Mouse (Mus musculus) MEL (cell line): ENCODE measurements around the gene Selenoh. TPM values are rescaled to one million over a fixed set of nuclear protein-coding genes. Genes with fewer than 3 reads are reported as not detected.

Source experiments
- DNase-seq: peaks from one replicate; pipeline ENCODE4 v3.0.0; 2011; ENCODE audit warnings: low read depth, low spot score
- H3K27ac ChIP-seq: 2 replicates; pipeline ENCODE4 v1.5.1; 2012; ENCODE audit warnings: low read depth, mild to moderate bottlenecking, control low read depth, low read length, moderate library complexity; ENCODE audit not compliant: control insufficient read depth
- H3K27me3 ChIP-seq, 2 experiments: fragments of 150-350 bp in 1 of 2; sonication (generic) in 1 of 2; 2 replicates each; pipeline ENCODE4 v1.6.1; 2012; ENCODE audit warnings: low read length in 2 of 2, mild to moderate bottlenecking in 2 of 2, improper control_type of control experiment in 1 of 2, moderate library complexity in 1 of 2; ENCODE audit not compliant: insufficient read depth in 2 of 2, control insufficient read depth in 1 of 2
- H3K36me3 ChIP-seq, 2 experiments: 2 replicates each; pipeline ENCODE4 v1.6.1; 2012 to 2014; ENCODE audit warnings: low read length in 2 of 2, improper control_type of control experiment in 1 of 2, inconsistent platforms in 1 of 2, mild to moderate bottlenecking in 1 of 2; ENCODE audit not compliant: insufficient read depth in 2 of 2, control insufficient read depth in 1 of 2
- H3K4me1 ChIP-seq, 2 experiments: fragments of 150-350 bp in 1 of 2; sonication (generic) in 1 of 2; 2 replicates each; pipeline ENCODE4 v1.6.1; 2012; ENCODE audit warnings: low read length in 2 of 2, improper control_type of control experiment in 1 of 2, mild to moderate bottlenecking in 1 of 2; ENCODE audit not compliant: insufficient read depth in 2 of 2, control insufficient read depth in 1 of 2
- H3K4me3 ChIP-seq, 2 experiments: fragments of 150-350 bp in 1 of 2; sonication (generic) in 1 of 2; 2 replicates each; pipeline ENCODE4 v1.5.1; 2012; ENCODE audit warnings: low read depth in 2 of 2, low read length in 2 of 2, mild to moderate bottlenecking in 2 of 2, moderate library complexity in 2 of 2, control low read depth in 1 of 2, improper control_type of control experiment in 1 of 2; ENCODE audit not compliant: control insufficient read depth in 1 of 2, insufficient read depth in 1 of 2
- H3K79me2 ChIP-seq: 2 replicates; pipeline ENCODE4 v1.6.1; 2012; ENCODE audit warnings: mild to moderate bottlenecking, low read length, moderate library complexity; ENCODE audit not compliant: control insufficient read depth, poor library complexity, insufficient read depth
- H3K9ac ChIP-seq: 2 replicates; pipeline ENCODE4 v1.6.1; 2012; ENCODE audit warnings: low read depth, mild to moderate bottlenecking, control low read depth, low read length, moderate library complexity; ENCODE audit not compliant: control insufficient read depth, poor library complexity, severe bottlenecking
- H3K9me3 ChIP-seq: fragments of 150-350 bp; sonication (generic); replicated peaks from 2 replicates; pipeline ENCODE4 v1.6.1; 2012; ENCODE audit warnings: mild to moderate bottlenecking, low read length, improper control_type of control experiment, moderate library complexity; ENCODE audit not compliant: insufficient read depth
- CHD1 ChIP-seq: IDR thresholded peaks from 2 replicates; pipeline ENCODE4 v1.6.1; 2012; ENCODE audit warnings: low read depth, mild to moderate bottlenecking, inconsistent platforms, low read length, improper control_type of control experiment
- CTCF ChIP-seq, 3 experiments: IDR thresholded peaks in 2 of 3; conservative IDR thresholded peaks in 1 of 3; 2 replicates each; pipeline ENCODE4 v1.5.1; 2011 to 2012; ENCODE audit warnings: low read length in 3 of 3, low read depth in 2 of 3, mild to moderate bottlenecking in 2 of 3, improper control_type of control experiment in 1 of 3, inconsistent platforms in 1 of 3, mixed read lengths in 1 of 3, moderate library complexity in 1 of 3; ENCODE audit not compliant: control insufficient read depth in 1 of 3, insufficient read depth in 1 of 3, poor library complexity in 1 of 3, severe bottlenecking in 1 of 3
- E2F4 ChIP-seq: IDR thresholded peaks from 2 replicates; pipeline ENCODE4 v1.6.1; 2011; ENCODE audit warnings: low read depth, low read length, improper control_type of control experiment, borderline replicate concordance
- ELF1 ChIP-seq: IDR thresholded peaks from 2 replicates; pipeline ENCODE4 v1.6.1; 2014; ENCODE audit warnings: low read depth, mild to moderate bottlenecking, inconsistent platforms, low read length, improper control_type of control experiment, moderate library complexity
- EP300 ChIP-seq, 2 experiments: IDR thresholded peaks; 2 replicates each; pipeline ENCODE4 v1.6.1; 2011; ENCODE audit warnings: improper control_type of control experiment in 2 of 2, low read length in 2 of 2, low read depth in 1 of 2, mild to moderate bottlenecking in 1 of 2
- ETS1 ChIP-seq: IDR thresholded peaks from 2 replicates; pipeline ENCODE4 v1.6.1; 2012; ENCODE audit warnings: low read depth, mild to moderate bottlenecking, inconsistent platforms, low read length, improper control_type of control experiment, moderate library complexity
- GABPA ChIP-seq: IDR thresholded peaks from 2 replicates; pipeline ENCODE4 v1.6.1; 2012; ENCODE audit warnings: low read depth, mild to moderate bottlenecking, inconsistent platforms, low read length, improper control_type of control experiment, moderate library complexity
- GATA1 ChIP-seq: IDR thresholded peaks from 2 replicates; pipeline ENCODE4 v1.6.1; 2011; ENCODE audit warnings: low read depth, low read length, improper control_type of control experiment
- HCFC1 ChIP-seq: IDR thresholded peaks from 2 replicates; pipeline ENCODE4 v1.6.1; 2012; ENCODE audit warnings: low read depth, mild to moderate bottlenecking, inconsistent platforms, low read length, improper control_type of control experiment, moderate library complexity
- JUND ChIP-seq: IDR thresholded peaks from 2 replicates; pipeline ENCODE4 v1.6.1; 2011; ENCODE audit warnings: low read depth, mild to moderate bottlenecking, improper control_type of control experiment, low read length
- KAT2A ChIP-seq: conservative IDR thresholded peaks from 2 replicates; pipeline ENCODE4 v1.6.1; 2012; ENCODE audit warnings: low read depth, low read length, improper control_type of control experiment, inconsistent platforms
- MAX ChIP-seq: IDR thresholded peaks from 2 replicates; pipeline ENCODE4 v1.6.1; 2011; ENCODE audit warnings: low read length, improper control_type of control experiment
- MAZ ChIP-seq: IDR thresholded peaks from 2 replicates; pipeline ENCODE4 v1.6.1; 2012; ENCODE audit warnings: low read depth, mild to moderate bottlenecking, inconsistent platforms, low read length, improper control_type of control experiment
- MEF2A ChIP-seq: IDR thresholded peaks from 2 replicates; pipeline ENCODE4 v1.6.1; 2014; ENCODE audit warnings: low read depth, mild to moderate bottlenecking, inconsistent platforms, low read length, improper control_type of control experiment; ENCODE audit not compliant: poor library complexity, insufficient replicate concordance, severe bottlenecking; ENCODE audit errors: extremely low read depth
- MXI1 ChIP-seq: IDR thresholded peaks from 2 replicates; pipeline ENCODE4 v1.6.1; 2011; ENCODE audit warnings: mild to moderate bottlenecking, low read depth, low read length, improper control_type of control experiment
- MYB ChIP-seq: IDR thresholded peaks from 2 replicates; pipeline ENCODE4 v1.6.1; 2011; ENCODE audit warnings: mild to moderate bottlenecking, low read depth, low read length, improper control_type of control experiment
- MYC ChIP-seq: IDR thresholded peaks from 2 replicates; pipeline ENCODE4 v1.6.1; 2011; ENCODE audit warnings: low read depth, mild to moderate bottlenecking, low read length, improper control_type of control experiment, moderate library complexity
- NELFE ChIP-seq: IDR thresholded peaks from 2 replicates; pipeline ENCODE4 v1.6.1; 2011; ENCODE audit warnings: low read depth, low read length, improper control_type of control experiment
- NRF1 ChIP-seq: IDR thresholded peaks from 2 replicates; pipeline ENCODE4 v1.6.1; 2014; ENCODE audit warnings: low read depth, mild to moderate bottlenecking, inconsistent platforms, low read length, improper control_type of control experiment, moderate library complexity; ENCODE audit not compliant: poor library complexity, insufficient read depth, severe bottlenecking
- POLR2A ChIP-seq, 2 experiments: IDR thresholded peaks; 2 replicates each; pipeline ENCODE4 v1.6.1; 2011 to 2012; ENCODE audit warnings: low read length in 2 of 2, mild to moderate bottlenecking in 2 of 2, control low read depth in 1 of 2, improper control_type of control experiment in 1 of 2, low read depth in 1 of 2, moderate library complexity in 1 of 2; ENCODE audit not compliant: control insufficient read depth in 1 of 2, insufficient read depth in 1 of 2, poor library complexity in 1 of 2
- POLR2AphosphoS5 ChIP-seq: IDR thresholded peaks from 2 replicates; pipeline ENCODE4 v1.6.1; 2012; ENCODE audit warnings: low read depth, borderline replicate concordance, mild to moderate bottlenecking, inconsistent platforms, low read length, moderate library complexity, mixed read lengths
- RAD21 ChIP-seq: IDR thresholded peaks from 2 replicates; pipeline ENCODE4 v1.6.1; 2011; ENCODE audit warnings: mild to moderate bottlenecking, low read depth, low read length, improper control_type of control experiment
- RCOR1 ChIP-seq: IDR thresholded peaks from 2 replicates; pipeline ENCODE4 v1.6.1; 2012; ENCODE audit warnings: low read depth, mild to moderate bottlenecking, inconsistent platforms, low read length, improper control_type of control experiment
- SIN3A ChIP-seq: IDR thresholded peaks from 2 replicates; pipeline ENCODE4 v1.6.1; 2012; ENCODE audit warnings: low read length, improper control_type of control experiment, inconsistent platforms
- SMC3 ChIP-seq: IDR thresholded peaks from 2 replicates; pipeline ENCODE4 v1.6.1; 2011; ENCODE audit warnings: low read depth, low read length, improper control_type of control experiment
- TBP ChIP-seq: IDR thresholded peaks from 2 replicates; pipeline ENCODE4 v1.8.0; 2011; ENCODE audit warnings: low read depth, low read length, improper control_type of control experiment
- TCF12 ChIP-seq: IDR thresholded peaks from 2 replicates; pipeline ENCODE4 v1.6.1; 2014; ENCODE audit warnings: low read depth, mild to moderate bottlenecking, inconsistent platforms, low read length, improper control_type of control experiment, moderate library complexity
- USF1 ChIP-seq: IDR thresholded peaks from 2 replicates; pipeline ENCODE4 v1.6.1; 2014; ENCODE audit warnings: low read depth, mild to moderate bottlenecking, inconsistent platforms, low read length, improper control_type of control experiment, moderate library complexity
- USF2 ChIP-seq, 2 experiments: IDR thresholded peaks; 2 replicates each; pipeline ENCODE4 v1.6.1; 2011 to 2012; ENCODE audit warnings: improper control_type of control experiment in 2 of 2, low read length in 2 of 2, borderline replicate concordance in 1 of 2, inconsistent platforms in 1 of 2, low read depth in 1 of 2, mild to moderate bottlenecking in 1 of 2; ENCODE audit not compliant: insufficient read depth in 1 of 2
- ZMIZ1 ChIP-seq: IDR thresholded peaks from 2 replicates; pipeline ENCODE4 v1.6.1; 2012; ENCODE audit warnings: low read depth, mild to moderate bottlenecking, inconsistent platforms, low read length, improper control_type of control experiment, moderate library complexity
- ZNF384 ChIP-seq: IDR thresholded peaks from 2 replicates; pipeline ENCODE4 v1.6.1; 2012; ENCODE audit warnings: low read depth, mild to moderate bottlenecking, inconsistent platforms, low read length, improper control_type of control experiment
- polyA plus RNA-seq, 2 experiments: library from polyadenylated mRNA; stranded (reverse) in 1 of 2; unstranded in 1 of 2; fragments of >175 nt in 1 of 2; fragments of >200 nt in 1 of 2; gene quantifications; 2 replicates each; pipeline versions ENCODE4 v1.2.1 to v1.2.4; 2012; ENCODE audit warnings: low replicate concordance in 2 of 2, low read depth in 1 of 2; ENCODE audit not compliant: insufficient read length in 2 of 2, insufficient read depth in 1 of 2, missing spikeins in 1 of 2
- total RNA-seq: library from RNA; depleted of rRNA; stranded (reverse); fragments of 300-350 nt; gene quantifications from 2 replicates; pipeline ENCODE4 v1.2.3, GENCODE M21; 2012

Selenoh gene
- total and polyA plus RNA-seq, 3 experiments, result 70.7 to 79.0 TPM; not detected in 1

DNA sequence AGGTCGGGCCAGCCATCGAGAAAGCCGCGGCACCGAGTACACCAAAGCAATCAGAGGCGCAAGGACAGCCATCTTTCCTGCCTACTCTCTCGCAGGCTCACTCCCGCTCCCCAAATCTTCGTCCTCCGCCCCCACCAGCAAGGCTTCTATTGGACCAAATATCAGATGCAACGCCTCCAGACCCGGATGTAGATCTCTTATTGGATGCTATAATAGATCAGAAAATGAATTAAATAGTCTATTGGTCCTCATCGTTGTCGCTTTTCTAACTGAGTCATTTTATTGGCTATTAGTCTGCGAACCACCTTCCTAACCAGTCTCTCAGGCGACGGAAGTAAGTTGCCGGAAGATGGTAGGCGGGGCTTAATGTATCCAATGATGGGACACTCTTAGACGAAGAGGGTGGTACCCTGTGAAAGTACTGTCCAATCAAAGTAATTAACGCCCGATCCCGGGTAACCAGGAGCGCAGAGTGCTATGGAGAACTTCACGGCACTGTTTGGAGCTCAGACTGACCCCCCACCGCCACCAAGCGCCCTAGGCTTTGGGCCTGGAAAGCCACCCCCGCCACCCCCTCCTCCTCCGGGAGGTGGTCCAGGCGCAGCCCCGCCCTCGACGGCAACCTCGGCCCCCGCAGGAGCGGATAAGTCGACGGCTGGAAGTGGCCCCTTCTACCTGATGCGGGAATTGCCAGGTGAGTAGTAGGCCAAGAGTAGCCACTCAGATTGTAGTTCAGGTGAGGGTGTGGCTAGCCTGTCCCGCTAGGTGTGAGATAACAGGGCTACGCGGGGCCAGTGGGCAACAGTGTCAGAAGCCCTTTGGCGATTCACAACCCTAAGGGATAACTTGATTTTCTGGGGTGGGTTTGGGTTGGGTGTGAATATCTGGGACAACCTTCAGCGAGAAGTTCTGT lies 7.7 kb upstream of the Selenoh start, which contains the start of the genes Gm28635 and Med19 (continued):
- TF ChIP-seq MAZ (peak; percentile 97), ZNF384 (no peak), KAT2A (peak; percentile 83)

DNA sequence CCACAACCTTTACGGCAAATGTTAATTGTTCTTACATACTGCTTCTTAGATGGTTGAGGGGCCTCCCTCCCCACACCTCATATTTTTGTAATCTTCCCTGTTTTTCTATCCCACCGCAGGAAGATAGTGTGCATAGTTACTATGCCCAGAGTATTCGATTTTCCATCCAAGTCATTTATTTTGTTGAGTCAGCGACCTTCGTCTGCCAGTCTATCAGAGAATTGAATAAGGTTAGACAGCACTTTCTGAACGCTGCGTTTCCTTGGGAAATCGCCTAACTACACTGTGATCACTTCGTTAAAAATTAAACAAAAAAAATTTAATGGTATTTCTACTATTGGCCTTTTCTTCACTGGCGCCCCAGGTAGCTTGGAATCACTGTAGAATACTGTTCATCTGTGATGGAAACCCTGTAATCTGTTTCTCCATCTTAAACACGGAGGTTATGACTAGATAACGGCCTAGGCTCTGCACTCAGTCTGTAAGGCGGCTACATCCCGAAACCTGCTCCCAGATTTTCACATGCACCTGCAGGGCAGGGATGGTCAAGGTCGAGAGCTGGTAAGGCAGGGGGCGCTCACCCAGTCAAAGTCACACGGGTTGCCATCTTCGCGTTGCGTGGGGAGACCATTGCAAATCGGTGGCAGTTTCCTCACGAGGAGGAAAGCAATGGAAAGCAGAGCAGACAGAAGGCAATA lies 6.8 kb upstream of the Selenoh start:
- peaks cover 26% of the 10 kb centered on the region for H3K79me2 ChIP-seq
- H3K27me3 ChIP-seq, result no peaks in the 10 kb centered on the region
- peak overlapping the region; percentile 88 to 94 for H3K4me3 ChIP-seq
- peaks cover 2 to 21% of the 10 kb centered on the region in 2 experiments; a peak in 3 of 4 replicates for H3K36me3 ChIP-seq
- H3K4me1 ChIP-seq, result peaks cover 4 to 11% of the 10 kb centered on the region in 2 experiments; a peak in 3 of 4 replicates
- no peaks in the 10 kb centered on the region for H3K9me3 ChIP-seq
- DNase-seq, result peak; percentile 52
- peak overlapping the region; percentile 83 for H3K9ac ChIP-seq
- H3K27ac ChIP-seq, result peak overlapping the region; percentile 45; the same call in 1 of the 2 replicates
- TF ChIP-seq USF1 (no peak; the same call in 1 of the 2 replicates), RAD21 (no peak), MAX (no peak), RCOR1 (no peak), CTCF (IDR thresholded peaks at IDR 0.05 in 2 of 3, conservative IDR thresholded peaks at IDR 0.05 in 1 of 3; ENCODE audit: control insufficient read depth in 1 of 3, insufficient read depth in 1 of 3, low read depth in 2 of 3, low read length in 3 of 3, poor library complexity in 1 of 3, severe bottlenecking in 1 of 3) (peak in 2 of 3 experiments; percentile 49 to 56; a peak in 5 of 6 replicates), JUND (no peak), NRF1 (no peak), MYB (no peak), KAT2A (no peak), ELF1 (no peak), MAZ (no peak), TCF12 (no peak), GATA1 (no peak), ETS1 (peak; percentile 9; the same call in 1 of the 2 replicates), POLR2AphosphoS5 (no peak), USF2 (IDR thresholded peaks at IDR 0.05; ENCODE audit: borderline replicate concordance in 1 of 2, insufficient read depth in 1 of 2, low read depth in 1 of 2, low read length in 2 of 2) (no peak), EP300 (IDR thresholded peaks at IDR 0.05; ENCODE audit: low read depth in 1 of 2, low read length in 2 of 2) (no peak), POLR2A (IDR thresholded peaks at IDR 0.05; ENCODE audit: control insufficient read depth in 1 of 2, insufficient read depth in 1 of 2, low read depth in 1 of 2, low read length in 2 of 2, poor library complexity in 1 of 2) (0 out of 4 replicates have a peak, but pooled peaks of 1 of the 2 experiments have one; percentile 53), HCFC1 (no peak), TBP (peak; percentile 7; the same call in 1 of the 2 replicates), ZMIZ1 (no peak), SIN3A (no peak), E2F4 (no peak), NELFE (no peak), GABPA (no peak), MYC (0 out of 2 replicates have a peak, but pooled peaks have one; percentile 48), CHD1 (no peak), MEF2A (no peak), MXI1 (peak; percentile 51; the same call in 1 of the 2 replicates), SMC3 (no peak)
